Mouse (Mus musculus): ENCODE measurements at regions not wholly inside any gene's neighbourhood (a gene's known extent, or its start where the extent isn't known, plus 50 kb on each side); places are given as distances from the start of the nearest gene placed in this dataset.

- DNase-seq (ENCODE audit: low spot score) (no peak), ATAC-seq (replicated peaks; ENCODE audit: low FRiP score) (no peak)
- 81% methylated on average over 10 of the region's 10 CpGs for WGBS
- Histone ChIP-seq H3K4me1 (replicated peaks; ENCODE audit: control insufficient read depth, insufficient read depth, low read length) (no peaks in the 10 kb centered on the region), H3K9me3 (ENCODE audit: control insufficient read depth, low read length) (no peaks in the 10 kb centered on the region), H3K27me3 (replicated peaks; ENCODE audit: control insufficient read depth, insufficient read depth, low read length) (no peaks in the 10 kb centered on the region), H3K36me3 (ENCODE audit: control insufficient read depth, insufficient read depth, low read length) (no peaks in the 10 kb centered on the region), H3K4me2 (no peak overlapping the region), H3K4me3 (ENCODE audit: low read depth, low read length) (no peak overlapping the region), H3K27ac (ENCODE audit: low read depth, low read length) (no peak overlapping the region), H3K9ac (ENCODE audit: low read depth, low read length) (no peak overlapping the region)
Measured at GRCm38 (mm10) chr14:58273693-58274419, 203.5 kb downstream of the Fgf9 start.

GRCm38 (mm10) chr14:58265373-58265772 lies 195.0 kb downstream of the Fgf9 start:
- no peaks in the 10 kb centered on the region for H3K27me3 ChIP-seq (replicated peaks; ENCODE audit: control insufficient read depth, insufficient read depth, low read length)
- DNase-seq (ENCODE audit: low spot score), result no peak
- no peaks in the 10 kb centered on the region for H3K9me3 ChIP-seq (ENCODE audit: control insufficient read depth, low read length)
- no peaks in the 10 kb centered on the region for H3K4me1 ChIP-seq (replicated peaks; ENCODE audit: control insufficient read depth, insufficient read depth, low read length)
- no peak for ATAC-seq (replicated peaks; ENCODE audit: low FRiP score)
- no peak overlapping the region for H3K9ac ChIP-seq (ENCODE audit: low read depth, low read length)
- H3K36me3 ChIP-seq (ENCODE audit: control insufficient read depth, insufficient read depth, low read length), result no peaks in the 10 kb centered on the region
- H3K4me2 ChIP-seq, result no peak overlapping the region
- 36% methylated on average over 7 of the region's 7 CpGs for WGBS
- H3K27ac ChIP-seq (ENCODE audit: low read depth, low read length), result no peak overlapping the region
- no peak overlapping the region for H3K4me3 ChIP-seq (ENCODE audit: low read depth, low read length)

DNA sequence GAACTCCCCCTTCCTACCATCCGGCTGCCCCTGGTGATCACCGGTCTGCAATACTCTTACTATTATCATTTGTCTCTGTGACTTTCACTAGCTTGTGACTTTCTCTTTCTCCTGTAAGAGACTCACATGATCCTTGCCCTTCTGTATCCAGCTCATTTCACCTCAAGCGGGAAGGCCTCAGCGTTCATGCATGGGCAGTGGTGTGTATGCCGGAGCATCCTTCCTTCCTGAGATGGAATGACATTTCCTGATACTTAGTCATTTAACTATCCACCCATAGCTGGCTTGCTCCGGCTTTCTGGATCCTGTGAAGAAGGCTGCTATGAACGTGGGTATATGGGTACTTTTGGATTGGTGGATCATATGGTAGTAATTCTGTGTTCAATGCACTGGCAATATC lies 194.1 kb downstream of the Fgf9 start:
- ATAC-seq (replicated peaks; ENCODE audit: low FRiP score), result no peak

DNA sequence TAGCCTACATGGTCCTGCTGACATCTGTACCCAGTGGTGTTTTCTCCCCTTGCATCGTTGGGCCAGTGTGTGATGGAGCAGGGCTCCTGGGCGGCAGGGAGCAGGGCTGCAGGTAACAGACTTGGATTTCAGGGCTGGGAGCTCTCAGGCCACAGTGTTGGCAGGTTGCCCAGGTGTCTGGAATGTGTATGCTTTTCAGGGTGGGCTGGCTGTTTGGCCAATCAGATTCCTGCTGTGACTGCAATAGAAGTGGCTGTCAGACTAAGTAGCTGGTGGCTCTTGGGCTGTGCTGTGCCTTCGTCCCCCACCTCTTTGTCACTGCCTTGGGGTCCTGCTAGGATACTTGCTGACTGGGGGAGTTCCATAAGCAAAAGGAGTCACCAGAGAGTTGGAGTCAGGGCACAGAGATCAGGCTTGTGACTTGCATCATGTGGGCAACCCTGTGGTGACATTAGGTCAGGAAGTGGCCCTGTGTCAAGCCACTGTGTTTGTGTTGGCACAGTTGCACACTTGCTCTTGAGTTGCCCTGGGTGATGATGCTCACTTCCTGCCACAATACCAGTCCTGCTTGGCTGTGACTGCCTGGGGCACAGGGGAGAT lies 183.1 kb downstream of the Fgf9 start:
- H3K9me3 ChIP-seq (ENCODE audit: control insufficient read depth, low read length), result no peaks in the 10 kb centered on the region
- H3K27me3 ChIP-seq (replicated peaks; ENCODE audit: control insufficient read depth, insufficient read depth, low read length), result no peaks in the 10 kb centered on the region
- WGBS, result 57% methylated on average over 3 of the region's 3 CpGs
- H3K36me3 ChIP-seq (ENCODE audit: control insufficient read depth, insufficient read depth, low read length), result no peaks in the 10 kb centered on the region
- H3K9ac ChIP-seq (ENCODE audit: low read depth, low read length), result no peak overlapping the region
- no peak overlapping the region for H3K4me3 ChIP-seq (ENCODE audit: low read depth, low read length)
- no peak for ATAC-seq (replicated peaks; ENCODE audit: low FRiP score)
- no peak overlapping the region for H3K27ac ChIP-seq (ENCODE audit: low read depth, low read length)
- no peaks in the 10 kb centered on the region for H3K4me1 ChIP-seq (replicated peaks; ENCODE audit: control insufficient read depth, insufficient read depth, low read length)
- H3K4me2 ChIP-seq, result no peak overlapping the region
- no peak for DNase-seq (ENCODE audit: low spot score)

More for the DNA sequence above, 194.1 kb downstream of the Fgf9 start:
- H3K9ac ChIP-seq (ENCODE audit: low read depth, low read length), result no peak overlapping the region
- H3K4me3 ChIP-seq (ENCODE audit: low read depth, low read length), result no peak overlapping the region
- 73% methylated on average over 7 of the region's 7 CpGs for WGBS
- no peaks in the 10 kb centered on the region for H3K36me3 ChIP-seq (ENCODE audit: control insufficient read depth, insufficient read depth, low read length)
- H3K4me1 ChIP-seq (replicated peaks; ENCODE audit: control insufficient read depth, insufficient read depth, low read length), result no peaks in the 10 kb centered on the region
- no peaks in the 10 kb centered on the region for H3K9me3 ChIP-seq (ENCODE audit: control insufficient read depth, low read length)
- H3K27me3 ChIP-seq (replicated peaks; ENCODE audit: control insufficient read depth, insufficient read depth, low read length), result no peaks in the 10 kb centered on the region
- no peak for DNase-seq (ENCODE audit: low spot score)
- no peak overlapping the region for H3K4me2 ChIP-seq
- H3K27ac ChIP-seq (ENCODE audit: low read depth, low read length), result no peak overlapping the region

- Histone ChIP-seq H3K4me2 (no peak overlapping the region), H3K4me1 (replicated peaks; ENCODE audit: control insufficient read depth, insufficient read depth, low read length) (no peaks in the 10 kb centered on the region), H3K27ac (ENCODE audit: low read depth, low read length) (no peak overlapping the region), H3K27me3 (replicated peaks; ENCODE audit: control insufficient read depth, insufficient read depth, low read length) (no peaks in the 10 kb centered on the region), H3K9ac (ENCODE audit: low read depth, low read length) (no peak overlapping the region), H3K36me3 (ENCODE audit: control insufficient read depth, insufficient read depth, low read length) (no peaks in the 10 kb centered on the region), H3K4me3 (ENCODE audit: low read depth, low read length) (no peak overlapping the region), H3K9me3 (ENCODE audit: control insufficient read depth, low read length) (no peaks in the 10 kb centered on the region)
- 83% methylated on average over 1 of the region's 1 CpGs for WGBS
- DNase-seq (ENCODE audit: low spot score) (no peak), ATAC-seq (replicated peaks; ENCODE audit: low FRiP score) (no peak)
Measured at GRCm38 (mm10) chr14:58225869-58226268, 155.5 kb downstream of the Fgf9 start.

GRCm38 (mm10) chr14:58224419-58224818 lies 154.1 kb downstream of the Fgf9 start:
- no peak for ATAC-seq (replicated peaks; ENCODE audit: low FRiP score)
- no peak for DNase-seq (ENCODE audit: low spot score)
- no peaks in the 10 kb centered on the region for H3K4me1 ChIP-seq (replicated peaks; ENCODE audit: control insufficient read depth, insufficient read depth, low read length)
- 85% methylated on average over 3 of the region's 3 CpGs for WGBS
- no peaks in the 10 kb centered on the region for H3K27me3 ChIP-seq (replicated peaks; ENCODE audit: control insufficient read depth, insufficient read depth, low read length)
- H3K9ac ChIP-seq (ENCODE audit: low read depth, low read length), result no peak overlapping the region
- no peaks in the 10 kb centered on the region for H3K36me3 ChIP-seq (ENCODE audit: control insufficient read depth, insufficient read depth, low read length)
- H3K9me3 ChIP-seq (ENCODE audit: control insufficient read depth, low read length), result no peaks in the 10 kb centered on the region
- H3K27ac ChIP-seq (ENCODE audit: low read depth, low read length), result no peak overlapping the region
- no peak overlapping the region for H3K4me3 ChIP-seq (ENCODE audit: low read depth, low read length)
- H3K4me2 ChIP-seq, result no peak overlapping the region

- Histone ChIP-seq H3K27ac (ENCODE audit: low read depth, low read length) (no peak overlapping the region), H3K27me3 (replicated peaks; ENCODE audit: control insufficient read depth, insufficient read depth, low read length) (no peaks in the 10 kb centered on the region), H3K9me3 (ENCODE audit: control insufficient read depth, low read length) (no peaks in the 10 kb centered on the region), H3K9ac (ENCODE audit: low read depth, low read length) (no peak overlapping the region), H3K4me1 (replicated peaks; ENCODE audit: control insufficient read depth, insufficient read depth, low read length) (no peaks in the 10 kb centered on the region), H3K36me3 (ENCODE audit: control insufficient read depth, insufficient read depth, low read length) (no peaks in the 10 kb centered on the region), H3K4me3 (ENCODE audit: low read depth, low read length) (no peak overlapping the region), H3K4me2 (no peak overlapping the region)
- WGBS, result 100% methylated on average over 1 of the region's 1 CpGs
- no peak for DNase-seq (ENCODE audit: low spot score)
- no peak for ATAC-seq (replicated peaks; ENCODE audit: low FRiP score)
Measured at GRCm38 (mm10) chr14:58208401-58208800, 138.1 kb downstream of the Fgf9 start.

DNA sequence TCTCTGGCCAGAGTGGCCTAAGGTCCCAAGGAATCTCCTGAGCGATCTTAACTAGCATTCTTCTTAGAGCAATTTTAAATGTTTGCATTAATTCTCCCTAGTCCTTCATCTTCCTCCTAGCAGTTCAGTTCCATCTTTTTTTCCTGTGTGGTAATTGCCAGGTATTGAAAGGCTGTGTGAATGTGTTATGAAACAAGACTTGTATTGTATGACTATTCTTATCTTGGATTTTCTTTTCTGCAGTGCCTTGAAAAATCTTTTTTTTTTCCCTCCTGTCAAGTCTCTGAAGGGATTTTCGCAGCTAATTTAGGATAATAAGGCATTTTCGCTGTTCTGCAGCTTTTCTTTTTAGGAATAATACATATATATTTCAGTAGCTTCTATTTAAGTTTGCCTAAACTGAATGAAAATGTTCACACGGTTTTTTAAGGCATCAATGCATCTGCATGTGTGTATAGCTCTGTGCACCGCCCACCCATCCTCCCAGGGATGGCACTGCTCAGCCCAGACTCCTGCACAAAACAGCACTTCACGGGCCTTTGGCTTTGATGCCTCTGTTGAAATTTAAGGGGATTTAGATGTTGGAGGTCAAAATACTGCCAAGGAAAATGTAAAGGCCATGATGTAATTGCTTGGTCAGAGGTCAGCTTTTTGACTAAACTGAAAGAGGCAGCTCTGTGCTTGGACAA lies 132.4 kb downstream of the Fgf9 start:
- Histone ChIP-seq H3K27me3 (replicated peaks; ENCODE audit: control insufficient read depth, insufficient read depth, low read length) (no peaks in the 10 kb centered on the region), H3K27ac (ENCODE audit: low read depth, low read length) (no peak overlapping the region), H3K4me2 (no peak overlapping the region), H3K9ac (ENCODE audit: low read depth, low read length) (no peak overlapping the region), H3K36me3 (ENCODE audit: control insufficient read depth, insufficient read depth, low read length) (no peaks in the 10 kb centered on the region), H3K4me1 (replicated peaks; ENCODE audit: control insufficient read depth, insufficient read depth, low read length) (no peaks in the 10 kb centered on the region), H3K4me3 (ENCODE audit: low read depth, low read length) (no peak overlapping the region), H3K9me3 (ENCODE audit: control insufficient read depth, low read length) (no peaks in the 10 kb centered on the region)
- 66% methylated on average over 6 of the region's 6 CpGs for WGBS
- no peak for DNase-seq (ENCODE audit: low spot score)
- ATAC-seq (replicated peaks; ENCODE audit: low FRiP score), result no peak

DNA sequence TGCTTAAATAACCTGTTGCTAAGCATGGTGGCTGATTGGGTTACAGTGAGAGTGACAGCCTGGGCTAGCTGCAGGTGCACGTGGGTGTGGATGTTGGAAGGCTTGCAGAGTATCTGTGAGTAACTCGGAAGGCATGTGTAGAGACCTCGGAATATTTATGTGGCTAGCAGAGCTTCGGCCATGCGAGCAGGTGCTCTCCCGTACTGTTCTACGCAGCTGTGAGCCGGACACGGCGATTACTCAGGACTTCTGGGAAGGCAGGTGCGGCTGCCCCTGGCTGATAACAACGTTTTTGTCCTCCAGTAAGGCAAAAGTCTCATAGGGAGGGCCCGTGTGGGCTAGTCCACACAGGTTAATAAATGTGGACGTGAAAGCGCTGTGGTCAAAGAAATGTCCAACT lies 119.6 kb downstream of the Fgf9 start:
- H3K9me3 ChIP-seq (ENCODE audit: control insufficient read depth, low read length), result no peaks in the 10 kb centered on the region
- no peak overlapping the region for H3K9ac ChIP-seq (ENCODE audit: low read depth, low read length)
- no peak overlapping the region for H3K27ac ChIP-seq (ENCODE audit: low read depth, low read length)
- ATAC-seq (replicated peaks; ENCODE audit: low FRiP score) (no peak), DNase-seq (ENCODE audit: low spot score) (no peak)
- H3K4me2 ChIP-seq, result no peak overlapping the region
- H3K27me3 ChIP-seq (replicated peaks; ENCODE audit: control insufficient read depth, insufficient read depth, low read length), result no peaks in the 10 kb centered on the region
- 82% methylated on average over 15 of the region's 15 CpGs for WGBS
- no peak overlapping the region for H3K4me3 ChIP-seq (ENCODE audit: low read depth, low read length)
- H3K36me3 ChIP-seq (ENCODE audit: control insufficient read depth, insufficient read depth, low read length), result no peaks in the 10 kb centered on the region
- H3K4me1 ChIP-seq (replicated peaks; ENCODE audit: control insufficient read depth, insufficient read depth, low read length), result no peaks in the 10 kb centered on the region
